Mouse (Mus musculus) small intestine, adult 2 months (tissue): ENCODE measurements at regions not wholly inside any gene's neighbourhood (a gene's known extent, or its start where the extent isn't known, plus 50 kb on each side); places are given as distances from the start of the nearest gene placed in this dataset.

Source experiments
- CTCF ChIP-seq: fragments of 200-500 bp; IDR thresholded peaks from 2 replicates; pipeline ENCODE4 v1.5.1; 2012; ENCODE audit warnings: low read depth, mild to moderate bottlenecking, control low read depth, inconsistent platforms, low read length, moderate library complexity, mixed read lengths; ENCODE audit not compliant: insufficient replicate concordance, insufficient read length; ENCODE audit errors: extremely low read depth
- POLR2A ChIP-seq: fragments of 200-500 bp; IDR thresholded peaks from 2 replicates; pipeline ENCODE4 v1.6.1; 2012; ENCODE audit warnings: low read depth, mild to moderate bottlenecking, control low read depth, inconsistent platforms, low read length, moderate library complexity

DNA sequence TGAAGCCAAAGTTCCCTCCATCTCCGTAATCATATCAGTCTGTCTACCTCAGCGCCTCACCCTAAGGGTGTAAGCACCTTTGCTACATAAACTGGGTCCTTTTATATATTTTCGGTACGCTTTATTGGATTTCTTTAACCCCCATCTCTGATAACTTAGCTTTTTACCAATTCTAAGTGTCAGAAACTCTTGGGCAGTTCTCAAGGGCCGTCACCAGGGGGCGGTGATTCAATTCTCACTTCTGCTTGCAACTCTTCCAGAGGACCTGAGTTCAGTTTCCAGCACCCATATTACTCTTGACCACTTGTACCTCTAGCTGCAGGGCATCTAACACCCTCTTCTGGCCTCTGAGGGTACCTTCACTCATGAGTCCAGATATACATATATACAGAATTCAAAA is 523.7 kb upstream of the Mon1b start:
- TF ChIP-seq CTCF (no peak; the same call in 1 of the 2 replicates), POLR2A (no peak)
